Mouse (Mus musculus): ENCODE data around the gene Oat. TPM values are rescaled to one million over a fixed set of nuclear protein-coding genes. Genes with fewer than 3 reads are reported as not detected.

Oat gene
- total RNA-seq (2015) (92.6 and 99.4 TPM in 2 replicates), total RNA-seq (2017) (110 TPM in 2 replicates)

GRCm38 (mm10) chr7:132576116-132576650 lies at the start of gene Oat:
Oat (minus strand) TSS chr7:132576398.
- peak; percentile 87 for ATAC-seq (replicated peaks; ENCODE audit: poor library complexity)

- ATAC-seq (replicated peaks; ENCODE audit: poor library complexity), result no peak
Observed at GRCm38 (mm10) chr7:132624161-132624560, 48.0 kb upstream of the Oat start.

- ATAC-seq (replicated peaks; ENCODE audit: poor library complexity), result peak; percentile 59
Observed at GRCm38 (mm10) chr7:132619975-132620918, 44.0 kb upstream of the Oat start.

DNA sequence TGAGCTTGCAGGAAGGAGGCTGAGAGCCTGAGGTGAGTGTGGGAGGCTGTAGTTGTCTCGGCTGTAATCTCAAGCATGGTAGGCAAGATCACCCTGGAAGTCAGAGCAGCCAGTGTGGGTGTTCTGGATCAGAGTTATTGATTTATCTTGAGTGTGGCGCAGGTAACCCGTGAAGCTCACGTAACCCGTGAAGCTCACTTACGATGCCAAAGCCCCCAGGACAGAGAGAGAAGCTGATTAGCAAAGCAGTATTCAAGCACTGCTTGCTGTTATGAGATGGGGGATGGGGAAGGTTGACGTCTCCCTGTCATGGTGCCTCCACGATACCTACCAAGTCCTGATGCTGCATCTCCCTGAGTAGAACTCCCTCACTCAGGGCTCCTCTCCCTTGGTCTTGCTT lies 43.4 kb upstream of the Oat start:
- no peak for ATAC-seq (replicated peaks; ENCODE audit: poor library complexity)

DNA sequence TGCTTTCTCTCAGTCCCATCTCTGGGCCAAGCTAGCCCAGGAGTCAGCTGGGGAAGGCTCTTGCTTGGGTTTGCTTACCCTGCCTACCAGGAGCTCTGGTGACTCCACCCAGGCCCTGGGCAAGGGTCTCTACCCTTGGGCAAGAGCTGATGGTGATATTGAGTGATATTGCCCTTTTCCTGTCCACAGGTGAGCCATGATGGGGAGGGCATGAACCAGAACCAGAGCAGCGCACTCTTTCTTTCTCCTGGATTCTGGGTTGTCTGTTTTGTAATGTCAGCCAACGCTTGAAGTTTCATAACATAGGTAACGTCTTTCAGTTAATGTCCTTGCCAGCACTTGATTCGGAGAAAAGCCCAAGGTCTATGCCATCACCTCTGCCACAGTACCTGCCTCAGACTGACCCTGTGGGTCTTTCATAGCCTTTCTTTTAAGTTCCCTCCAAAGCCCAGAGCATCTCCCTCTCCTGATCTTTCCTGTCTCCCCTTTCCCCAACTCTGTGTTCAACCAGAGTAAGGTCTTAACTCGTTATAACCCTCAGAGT lies 40.9 kb upstream of the Oat start:
- no peak for ATAC-seq (replicated peaks; ENCODE audit: poor library complexity)

GRCm38 (mm10) chr7:132616391-132616790 lies 40.2 kb upstream of the Oat start:
- ATAC-seq (replicated peaks; ENCODE audit: poor library complexity), result no peak

DNA sequence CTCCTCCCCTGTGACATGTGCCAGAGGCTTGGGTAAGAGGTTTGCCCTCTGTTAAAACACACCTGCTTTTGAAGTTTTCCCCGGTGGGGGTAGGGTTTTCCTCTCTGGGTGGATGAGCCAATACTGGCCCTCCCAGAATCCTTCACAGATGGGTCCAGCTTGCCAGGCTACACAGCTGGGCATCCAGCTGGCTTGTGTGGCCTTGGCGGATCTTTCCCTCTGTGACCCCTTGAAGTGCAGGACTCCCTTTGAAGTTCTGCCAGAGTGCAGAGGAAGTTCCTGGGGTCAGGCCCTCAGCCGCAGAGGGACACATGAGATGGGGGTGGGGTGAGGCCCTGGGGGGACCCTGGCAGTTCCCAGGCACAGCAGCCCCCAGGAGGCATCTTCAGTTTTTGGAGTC lies 39.1 kb upstream of the Oat start:
- no peak for ATAC-seq (replicated peaks; ENCODE audit: poor library complexity)

DNA sequence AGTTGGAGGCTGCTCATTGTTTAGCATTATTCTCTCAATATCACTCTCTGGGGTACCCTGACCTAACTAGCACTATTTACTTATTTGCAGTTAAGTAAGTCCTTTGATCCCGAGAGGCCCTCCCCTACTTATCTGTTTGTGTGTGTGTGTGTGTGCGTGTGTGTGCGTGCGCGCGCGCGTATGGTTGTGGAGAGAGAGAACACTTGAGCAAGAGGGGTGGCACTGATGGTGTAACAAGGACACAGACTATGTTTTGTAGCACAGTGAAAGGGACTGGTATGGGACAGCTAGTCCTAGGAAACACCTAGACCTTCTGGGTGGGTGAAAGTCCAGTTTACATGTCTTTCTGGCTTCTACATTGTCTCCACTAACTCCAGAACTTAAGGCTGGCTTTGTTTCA lies 35.3 kb upstream of the Oat start:
- ATAC-seq (replicated peaks; ENCODE audit: poor library complexity), result no peak

GRCm38 (mm10) chr7:132610468-132611318 lies 34.5 kb upstream of the Oat start, which contains the start of gene Lhpp:
Lhpp (plus strand) TSS chr7:132610638.
- ATAC-seq (replicated peaks; ENCODE audit: poor library complexity), result peak; percentile 90

DNA sequence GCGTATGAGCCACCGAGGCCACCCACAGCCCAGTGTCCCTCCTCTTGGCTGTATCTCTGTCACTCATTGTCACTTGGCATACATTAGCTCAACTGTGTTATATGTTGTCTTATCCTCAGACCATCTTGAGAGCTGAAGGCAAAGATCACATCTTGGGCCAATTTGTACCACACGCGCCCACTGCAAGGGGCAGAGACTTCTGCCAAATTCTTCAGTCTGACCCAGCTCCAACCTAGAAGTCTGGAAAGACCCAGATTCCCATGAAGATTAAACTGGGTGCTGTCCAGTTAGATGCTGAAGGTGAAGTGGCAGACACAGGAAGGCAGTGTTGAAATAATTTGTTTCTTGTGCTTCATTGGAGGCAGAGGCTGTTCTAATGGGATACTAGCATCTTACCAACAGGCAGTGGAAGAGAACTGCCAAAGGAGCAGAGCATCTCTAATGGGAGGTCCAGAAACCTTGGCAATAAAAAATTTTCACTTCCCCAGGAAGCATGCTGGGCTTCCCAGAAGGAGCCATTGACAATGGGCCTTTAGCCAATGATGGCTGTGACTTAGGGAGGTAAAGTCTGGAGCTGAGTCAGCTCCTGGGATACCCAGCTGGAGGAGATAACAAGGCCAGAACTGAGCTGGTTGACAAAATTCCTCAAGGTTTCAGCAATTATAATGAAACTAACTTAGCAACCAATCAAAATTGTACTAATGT lies 32.3 kb upstream of the Oat start:
- no peak for ATAC-seq (replicated peaks; ENCODE audit: poor library complexity)

DNA sequence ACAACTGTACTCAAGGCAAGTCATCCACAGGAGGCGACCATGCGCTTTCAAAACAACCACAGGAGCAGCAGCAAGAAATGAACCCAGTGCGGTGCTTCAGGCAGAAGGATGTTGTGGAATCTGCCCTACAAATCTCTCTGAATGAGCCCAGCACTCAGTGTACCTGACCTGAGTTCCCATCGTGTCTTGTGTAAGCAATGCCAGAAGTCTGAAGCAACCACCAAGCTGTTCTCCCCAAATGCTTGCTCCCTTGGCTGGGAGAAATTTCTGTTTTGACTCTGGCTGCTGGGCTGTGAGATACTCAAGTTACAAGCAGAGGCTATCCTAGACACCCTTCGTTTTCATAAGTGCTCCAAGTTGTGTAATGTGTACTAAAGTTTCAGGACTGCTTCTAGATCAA lies 29.5 kb upstream of the Oat start:
- no peak for ATAC-seq (replicated peaks; ENCODE audit: poor library complexity)

GRCm38 (mm10) chr7:132604720-132605119 lies 28.5 kb upstream of the Oat start:
- ATAC-seq (replicated peaks; ENCODE audit: poor library complexity), result no peak

GRCm38 (mm10) chr7:132600926-132601325 lies 24.7 kb upstream of the Oat start:
- no peak for ATAC-seq (replicated peaks; ENCODE audit: poor library complexity)

DNA sequence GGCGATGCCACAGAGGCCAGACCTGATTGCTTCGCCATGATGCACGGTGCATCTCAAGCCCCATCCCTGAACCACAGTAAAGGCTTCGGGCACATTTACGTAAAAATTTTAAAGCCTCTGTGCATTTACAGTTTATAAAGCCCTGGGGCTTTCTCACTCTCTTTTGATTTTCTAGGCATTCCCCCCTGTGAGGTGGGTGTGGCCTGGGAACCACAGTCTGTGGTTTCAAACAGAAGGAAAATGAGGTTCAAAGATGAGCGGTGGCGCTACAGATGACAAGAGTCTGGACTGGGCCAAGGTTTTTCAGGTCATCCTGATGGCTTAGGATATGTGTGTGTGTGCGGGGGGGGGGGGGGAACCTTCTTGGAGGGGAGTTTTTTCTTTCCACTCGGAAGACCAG lies 23.8 kb upstream of the Oat start:
- 0 out of 2 replicates have a peak, but pooled peaks have one; percentile 19 for ATAC-seq (replicated peaks; ENCODE audit: poor library complexity)

GRCm38 (mm10) chr7:132599071-132599975 lies 23.1 kb upstream of the Oat start, which contains the start of gene Nkx1-2:
Nkx1-2 (minus strand) TSS chr7:132599637.
- no peak for ATAC-seq (replicated peaks; ENCODE audit: poor library complexity)

GRCm38 (mm10) chr7:132597251-132598041 lies 21.2 kb upstream of the Oat start:
- peak; percentile 33 for ATAC-seq (replicated peaks; ENCODE audit: poor library complexity)

DNA sequence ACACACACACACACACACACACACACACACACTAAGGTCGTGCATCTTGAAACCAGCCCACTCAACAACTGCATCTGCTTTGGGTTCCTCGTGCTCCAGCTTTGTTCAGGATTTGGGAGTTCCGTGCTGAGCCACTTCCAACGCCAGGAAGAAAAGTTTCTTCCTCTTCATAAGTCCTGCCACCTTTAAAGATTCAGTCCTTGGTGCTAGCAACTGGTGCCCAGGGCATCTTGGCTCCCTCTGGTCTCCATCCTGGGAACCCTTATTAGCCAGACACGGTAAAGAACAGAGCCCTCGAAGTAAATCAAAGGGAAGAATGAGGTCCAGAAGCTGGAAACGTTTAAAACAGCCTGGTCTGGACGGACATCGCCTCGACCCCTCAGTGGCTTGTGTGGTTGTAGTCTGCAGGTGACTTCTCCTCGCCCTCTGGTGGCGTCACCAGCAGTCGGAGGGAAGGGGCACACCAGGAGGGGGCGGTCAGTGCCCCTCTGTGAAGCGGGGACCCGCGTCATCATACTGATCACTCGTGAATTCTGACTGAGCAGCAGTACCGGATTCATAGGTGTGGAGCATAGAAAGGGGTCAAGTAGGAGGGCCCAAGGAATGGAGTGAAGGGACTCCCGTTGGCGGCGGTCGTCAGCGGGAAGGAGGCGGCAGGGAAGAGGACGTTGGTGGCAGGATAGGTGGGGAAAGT lies 20.5 kb upstream of the Oat start:
- peak; percentile 38 for ATAC-seq (replicated peaks; ENCODE audit: poor library complexity)

DNA sequence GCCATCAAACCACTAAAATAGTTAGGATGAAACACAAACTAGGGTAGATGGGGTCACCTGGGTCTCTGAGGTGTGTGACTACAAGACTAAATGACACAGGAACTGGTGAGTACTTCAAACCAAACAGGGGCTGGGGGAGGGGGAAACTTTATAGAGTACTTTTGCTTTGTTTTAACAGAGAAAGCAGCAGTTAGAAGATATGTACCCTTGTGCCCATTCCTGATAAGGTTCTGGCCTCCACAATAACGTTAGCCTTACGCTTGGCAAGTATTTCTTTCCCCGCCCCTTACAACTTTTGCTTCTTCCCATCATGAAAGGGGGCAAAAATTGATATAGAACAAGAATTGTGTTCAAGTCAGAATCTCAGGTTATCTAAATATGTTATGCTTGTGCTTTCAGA lies 19.6 kb upstream of the Oat start:
- peak; percentile 65 for ATAC-seq (replicated peaks; ENCODE audit: poor library complexity)

Measured in megakaryocyte progenitor cell, adult 5-6 weeks (primary cell).